Mouse (Mus musculus): Measurements from ENCODE around the gene Zscan18.
"Not testable (repeated sequence)": the region's sequence is repeated elsewhere in the genome, so short reads cannot be mapped to it uniquely, and the experiment has no call there.

DNA sequence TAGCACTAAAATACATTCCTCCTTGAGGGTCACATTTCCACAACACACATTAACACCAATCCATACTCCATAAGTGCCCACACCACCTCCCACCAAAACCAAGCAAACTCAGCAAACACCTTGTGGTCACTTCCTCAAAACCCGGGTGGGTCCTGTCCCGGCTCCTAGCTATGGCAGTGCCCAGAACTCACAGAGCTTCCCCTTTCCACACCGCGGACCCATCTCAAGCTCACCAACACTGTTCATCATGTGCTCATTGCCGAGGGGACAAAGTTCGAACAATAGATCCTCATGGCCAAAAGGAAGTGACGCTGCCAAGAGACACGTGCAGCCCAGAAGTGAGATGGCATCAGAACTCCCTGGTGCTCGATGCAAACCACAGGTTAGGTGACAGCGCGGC, 10.8 kb downstream of the Zscan18 start:
- not testable (repeated sequence) for TF ChIP-seq POLR2A (IDR thresholded peaks at IDR 0.05; ENCODE audit: control insufficient read depth in 1 of 2, insufficient read depth in 1 of 2, low read depth in 1 of 2, low read length in 2 of 2, poor library complexity in 1 of 2); CTCF (IDR thresholded peaks at IDR 0.05 in 2 of 3, conservative IDR thresholded peaks at IDR 0.05 in 1 of 3; ENCODE audit: control insufficient read depth in 1 of 3, insufficient read depth in 1 of 3, low read depth in 2 of 3, low read length in 3 of 3, poor library complexity in 1 of 3, severe bottlenecking in 1 of 3); NRF1 (IDR thresholded peaks at IDR 0.05; ENCODE audit: insufficient read depth, low read depth, low read length, poor library complexity, severe bottlenecking); HCFC1 (IDR thresholded peaks at IDR 0.05; ENCODE audit: low read depth, low read length); MYC (IDR thresholded peaks at IDR 0.05; ENCODE audit: low read depth, low read length); GABPA (IDR thresholded peaks at IDR 0.05; ENCODE audit: low read depth, low read length); USF1 (IDR thresholded peaks at IDR 0.05; ENCODE audit: low read depth, low read length); TBP (IDR thresholded peaks at IDR 0.05; ENCODE audit: low read depth, low read length); KAT2A (conservative IDR thresholded peaks at IDR 0.05; ENCODE audit: low read depth, low read length); POLR2AphosphoS2 (IDR thresholded peaks at IDR 0.05; ENCODE audit: low read length); CHD2 (IDR thresholded peaks at IDR 0.05; ENCODE audit: low read length); ETS1 (IDR thresholded peaks at IDR 0.05; ENCODE audit: low read depth, low read length); MXI1 (IDR thresholded peaks at IDR 0.05; ENCODE audit: low read depth, low read length); RAD21 (IDR thresholded peaks at IDR 0.05; ENCODE audit: low read depth, low read length)

Data from MEL (cell line).